Mouse (Mus musculus) heart, adult 10 weeks (tissue): Measurements from ENCODE around the gene Muc3a. TPM values are rescaled to one million over a fixed set of nuclear protein-coding genes. Genes with fewer than 3 reads are reported as not detected.

ENCODE experiments used
- polyA plus RNA-seq: library from polyadenylated mRNA; stranded (reverse); fragments of 350-450 nt; fragmentation: Illumina TruSeq; extraction: RNeasy Lipid Tissue Mini Kit (QIAGEN cat#74804); gene quantifications from one replicate; pipeline ENCODE4 v1.2.3, GENCODE M21; 2014; ENCODE audit warnings: low read depth, low replicate concordance

The Muc3a gene
- polyA plus RNA-seq = 0.24 TPM

GRCm38 (mm10) chr5:137212289-137212688 lies at the start of gene Muc3a:
TSS of gene Muc3a (minus strand) at chr5:137212389.

Other genes with a start within 250 kb of the Muc3a start
- gene Cldn15, start 245.8 kb downstream of the Muc3a start, polyA plus RNA-seq = 11.8 TPM
- gene Plod3, start 225.4 kb downstream of the Muc3a start, polyA plus RNA-seq = 26.7 TPM
- 75.9 TPM for gene Znhit1, start 224.4 kb downstream of the Muc3a start, polyA plus RNA-seq
- gene Vgf, start 186.0 kb downstream of the Muc3a start, polyA plus RNA-seq = not detected
- 49.5 TPM for gene Ap1s1, start 166.3 kb downstream of the Muc3a start, polyA plus RNA-seq
- gene Serpine1, start 140.1 kb downstream of the Muc3a start, polyA plus RNA-seq = 15.7 TPM
- 12.1 TPM for gene Trim56, start 96.2 kb downstream of the Muc3a start, polyA plus RNA-seq
- not detected for gene Muc3, start 63.1 kb downstream of the Muc3a start, polyA plus RNA-seq
- 2.8 TPM for gene Ache, start 75.1 kb upstream of the Muc3a start, polyA plus RNA-seq
- 9.2 TPM for gene Ufsp1, start 82.2 kb upstream of the Muc3a start, polyA plus RNA-seq
- 80.4 TPM for gene Srrt, start 95.3 kb upstream of the Muc3a start, polyA plus RNA-seq
- gene Trip6, start 102.0 kb upstream of the Muc3a start, polyA plus RNA-seq = 17.0 TPM
- 4.2 TPM for gene Slc12a9, start 121.2 kb upstream of the Muc3a start, polyA plus RNA-seq
- 29.4 TPM for gene Ephb4, start 137.7 kb upstream of the Muc3a start, polyA plus RNA-seq